Mouse (Mus musculus) midbrain, embryonic 12.5 days (tissue): Measurements from ENCODE around the gene Olfr522. TPM values are rescaled to one million over a fixed set of nuclear protein-coding genes. Genes with fewer than 3 reads are reported as not detected.

Source experiments
- ATAC-seq: fragments of 200-750 bp; cut with Nextera tagmentation; 2 replicates; pipeline ENCODE4 v1.8.0; 2017; ENCODE audit warnings: low read depth, moderate TSS enrichment, moderate library complexity; ENCODE audit not compliant: low FRiP score
- H3K27ac ChIP-seq: fragments of 300-500 bp; sonication (generic); replicated peaks from 2 replicates; pipeline ENCODE4 v1.5.1; 2016; ENCODE audit warnings: mild to moderate bottlenecking
- H3K27me3 ChIP-seq: fragments of 300-500 bp; sonication (generic); 2 replicates; pipeline ENCODE4 v1.6.1; 2016; ENCODE audit warnings: mild to moderate bottlenecking
- H3K36me3 ChIP-seq: fragments of 300-500 bp; sonication (generic); 2 replicates; pipeline ENCODE4 v1.6.1; 2016
- H3K4me1 ChIP-seq: fragments of 300-500 bp; sonication (generic); 2 replicates; pipeline ENCODE4 v1.6.1; 2016
- H3K4me2 ChIP-seq: fragments of 300-500 bp; sonication (generic); replicated peaks from 2 replicates; pipeline ENCODE4 v1.6.1; 2016; ENCODE audit warnings: mild to moderate bottlenecking, moderate library complexity
- H3K4me3 ChIP-seq: fragments of 300-500 bp; sonication (generic); 2 replicates; pipeline ENCODE4 v1.5.1; 2016; ENCODE audit warnings: mild to moderate bottlenecking
- H3K9ac ChIP-seq: fragments of 300-500 bp; sonication (generic); replicated peaks from 2 replicates; pipeline ENCODE4 v1.6.1; 2016; ENCODE audit warnings: mild to moderate bottlenecking, moderate library complexity
- H3K9me3 ChIP-seq: fragments of 300-500 bp; sonication (generic); 2 replicates; pipeline ENCODE4 v1.6.1; 2016; ENCODE audit warnings: mild to moderate bottlenecking
- whole genome bisulfite sequencing: fragments of 180-500 bp; shearing (Covaris S2); methylation state at CpG from one replicate; pipeline ENCODE4 v1.1.7; 2016; 5-methylcytosine and 5-hydroxymethylcytosine counted together
- polyA plus RNA-seq: library from polyadenylated mRNA; unstranded; fragments of >200 nt; fragmentation: Nextera tagmentation; extraction: Ambion mirVana; gene quantifications from 2 replicates; pipeline ENCODE4 v1.2.1, GENCODE M21; 2016

The Olfr522 gene
- not detected in 2 replicates for polyA plus RNA-seq

- H3K9me3 ChIP-seq: no peaks in the 10 kb centered on the region
- no peak for ATAC-seq
- no peak within 1 kb of the TSS for H3K4me2 ChIP-seq
- no peak within 1 kb of the TSS for H3K27ac ChIP-seq
- H3K27me3 ChIP-seq: no peaks in the 10 kb centered on the region
- no peak within 1 kb of the TSS for H3K9ac ChIP-seq
- no peaks in the 10 kb centered on the region for H3K4me1 ChIP-seq
- no peak within 1 kb of the TSS for H3K4me3 ChIP-seq
- no peaks in the 10 kb centered on the region for H3K36me3 ChIP-seq
- WGBS: 73% methylated on average over 7 of the region's 7 CpGs
These were observed at the start of gene Olfr522 for GRCm38 (mm10) chr7:140164664-140165063. Gene Olfr522 (minus strand): TSS chr7:140164764.

DNA sequence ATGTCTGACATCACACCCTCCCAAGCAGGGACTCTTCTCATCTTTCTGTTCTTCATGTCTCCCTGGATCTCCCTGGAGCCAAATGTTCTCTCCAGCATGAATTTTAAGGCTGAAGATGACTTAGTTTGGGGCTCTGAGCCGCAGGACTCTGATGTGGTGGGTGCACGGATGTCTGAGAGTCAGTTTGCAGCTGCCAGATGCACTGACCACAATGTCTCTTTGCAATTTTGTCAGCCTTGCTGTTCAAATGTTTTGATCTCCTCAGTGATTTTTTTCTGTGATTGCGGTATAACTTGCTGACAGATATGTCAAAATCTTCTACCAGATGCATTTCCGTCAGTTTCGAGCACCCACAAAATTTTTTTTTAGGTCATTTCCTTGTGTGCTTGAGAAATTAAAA lies 49.3 kb upstream of the Olfr522 start:
- H3K27ac ChIP-seq: no peak overlapping the region
- no peak overlapping the region for H3K9ac ChIP-seq
- no peaks in the 10 kb centered on the region for H3K9me3 ChIP-seq
- ATAC-seq: no peak
- no peak overlapping the region for H3K4me2 ChIP-seq
- no peak overlapping the region for H3K4me3 ChIP-seq
- H3K36me3 ChIP-seq: no peaks in the 10 kb centered on the region
- H3K4me1 ChIP-seq: no peaks in the 10 kb centered on the region
- 87% methylated on average over 5 of the region's 5 CpGs for WGBS
- no peaks in the 10 kb centered on the region for H3K27me3 ChIP-seq

- Histone ChIP-seq H3K27me3 (no peaks in the 10 kb centered on the region), H3K4me2 (no peak overlapping the region), H3K9me3 (no peaks in the 10 kb centered on the region), H3K27ac (no peak overlapping the region), H3K4me1 (no peaks in the 10 kb centered on the region), H3K9ac (no peak overlapping the region), H3K4me3 (no peak overlapping the region), H3K36me3 (no peaks in the 10 kb centered on the region)
- WGBS: 85% methylated on average over 3 of the region's 3 CpGs
- ATAC-seq: no peak
These were observed 44.1 kb upstream of the Olfr522 start for GRCm38 (mm10) chr7:140208677-140209076.

DNA sequence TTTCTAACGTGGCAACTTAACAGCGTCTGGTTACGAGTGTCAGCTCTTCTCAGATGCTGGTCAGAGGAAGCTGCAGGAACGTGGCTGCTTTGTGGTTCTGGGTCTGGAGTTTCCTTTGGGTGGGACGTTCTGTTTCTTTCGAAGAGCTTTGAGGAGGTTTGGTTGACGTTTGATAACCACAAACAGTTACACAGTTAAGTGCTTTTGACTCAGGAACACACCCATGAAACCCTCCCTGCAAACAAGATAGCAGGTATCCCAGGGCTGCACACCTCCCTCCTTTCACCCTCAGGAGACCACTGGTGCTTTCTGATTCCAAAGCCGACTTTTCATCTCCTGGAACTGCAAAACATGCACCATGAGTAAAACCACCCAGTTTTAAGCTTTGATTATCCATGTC lies 43.6 kb upstream of the Olfr522 start:
- Histone ChIP-seq H3K27ac (no peak overlapping the region), H3K4me2 (no peak overlapping the region), H3K9me3 (no peaks in the 10 kb centered on the region), H3K4me1 (no peaks in the 10 kb centered on the region), H3K36me3 (no peaks in the 10 kb centered on the region), H3K9ac (no peak overlapping the region), H3K27me3 (no peaks in the 10 kb centered on the region), H3K4me3 (no peak overlapping the region)
- WGBS: 75% methylated on average over 8 of the region's 8 CpGs
- no peak for ATAC-seq

DNA sequence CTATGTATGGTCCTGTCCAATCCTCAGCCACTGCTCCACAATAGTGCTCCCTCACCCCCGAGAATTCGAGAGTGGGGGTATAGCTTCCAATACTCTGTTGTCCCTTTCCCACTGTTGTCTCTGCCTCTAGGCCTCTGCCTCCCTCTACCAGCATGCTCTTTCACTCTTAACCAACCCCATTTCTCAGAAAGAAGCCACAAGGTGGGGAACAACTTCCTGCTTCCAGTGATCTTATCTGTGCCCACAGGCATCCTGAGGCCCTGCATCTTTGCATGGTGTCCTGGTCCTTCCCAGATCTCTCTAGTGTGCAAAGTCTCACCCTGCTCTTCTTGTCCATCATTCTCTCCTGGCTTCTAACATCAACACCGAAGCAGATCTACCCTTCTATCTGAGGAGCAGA lies 42.3 kb upstream of the Olfr522 start:
- no peaks in the 10 kb centered on the region for H3K4me1 ChIP-seq
- H3K9ac ChIP-seq: no peak overlapping the region
- H3K9me3 ChIP-seq: no peaks in the 10 kb centered on the region
- H3K27ac ChIP-seq: no peak overlapping the region
- ATAC-seq: no peak
- no peaks in the 10 kb centered on the region for H3K27me3 ChIP-seq
- no peak overlapping the region for H3K4me3 ChIP-seq
- WGBS: 81% methylated on average over 3 of the region's 3 CpGs
- no peak overlapping the region for H3K4me2 ChIP-seq
- H3K36me3 ChIP-seq: no peaks in the 10 kb centered on the region

- Histone ChIP-seq H3K27me3 (no peaks in the 10 kb centered on the region), H3K9ac (no peak within 1 kb of the TSS)
- no peak for ATAC-seq
These were observed 41.3 kb upstream of the Olfr522 start, which contains the start of gene Olfr524 for GRCm38 (mm10) chr7:140205864-140206263. Gene Olfr524 (minus strand): TSS chr7:140205964.

DNA sequence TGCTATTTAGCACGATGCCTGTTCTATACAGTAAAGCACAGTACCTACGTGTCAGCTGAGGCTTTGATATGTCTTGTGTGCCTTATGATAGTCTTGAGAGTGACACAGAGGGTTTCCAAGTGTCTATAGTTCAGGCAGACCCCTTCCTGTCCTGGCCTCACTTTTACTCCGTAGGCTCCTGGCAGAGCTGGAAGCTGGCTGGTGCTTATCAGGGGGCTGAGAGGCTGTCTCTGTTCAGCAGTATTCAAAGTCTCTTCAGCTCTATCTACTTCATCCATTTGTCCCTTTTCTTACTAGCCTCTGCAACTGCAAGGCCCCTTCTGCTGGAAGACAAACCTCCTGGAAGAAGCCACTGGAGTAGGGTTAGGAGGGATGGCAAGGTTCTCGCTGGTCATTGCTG lies 36.5 kb upstream of the Olfr522 start:
- no peaks in the 10 kb centered on the region for H3K9me3 ChIP-seq
- no peaks in the 10 kb centered on the region for H3K4me1 ChIP-seq
- ATAC-seq: no peak
- no peak overlapping the region for H3K4me3 ChIP-seq
- H3K27me3 ChIP-seq: no peaks in the 10 kb centered on the region
- 89% methylated on average over 4 of the region's 4 CpGs for WGBS
- H3K9ac ChIP-seq: no peak overlapping the region
- H3K27ac ChIP-seq: no peak overlapping the region
- H3K4me2 ChIP-seq: no peak overlapping the region
- no peaks in the 10 kb centered on the region for H3K36me3 ChIP-seq

More at GRCm38 (mm10) chr7:140205864-140206263, 41.3 kb upstream of the Olfr522 start, which contains the start of gene Olfr524:
- no peak within 1 kb of the TSS for H3K27ac ChIP-seq
- no peaks in the 10 kb centered on the region for H3K36me3 ChIP-seq
- no peaks in the 10 kb centered on the region for H3K4me1 ChIP-seq
- no peak within 1 kb of the TSS for H3K4me2 ChIP-seq
- no peak within 1 kb of the TSS for H3K4me3 ChIP-seq
- H3K9me3 ChIP-seq: no peaks in the 10 kb centered on the region

- Histone ChIP-seq H3K27me3 (no peaks in the 10 kb centered on the region), H3K4me2 (no peak overlapping the region), H3K4me1 (no peaks in the 10 kb centered on the region), H3K36me3 (no peaks in the 10 kb centered on the region), H3K9me3 (no peaks in the 10 kb centered on the region), H3K27ac (no peak overlapping the region), H3K4me3 (no peak overlapping the region), H3K9ac (no peak overlapping the region)
- 86% methylated on average over 8 of the region's 8 CpGs for WGBS
- no peak for ATAC-seq
These were observed 31.4 kb upstream of the Olfr522 start for GRCm38 (mm10) chr7:140196002-140196401.

DNA sequence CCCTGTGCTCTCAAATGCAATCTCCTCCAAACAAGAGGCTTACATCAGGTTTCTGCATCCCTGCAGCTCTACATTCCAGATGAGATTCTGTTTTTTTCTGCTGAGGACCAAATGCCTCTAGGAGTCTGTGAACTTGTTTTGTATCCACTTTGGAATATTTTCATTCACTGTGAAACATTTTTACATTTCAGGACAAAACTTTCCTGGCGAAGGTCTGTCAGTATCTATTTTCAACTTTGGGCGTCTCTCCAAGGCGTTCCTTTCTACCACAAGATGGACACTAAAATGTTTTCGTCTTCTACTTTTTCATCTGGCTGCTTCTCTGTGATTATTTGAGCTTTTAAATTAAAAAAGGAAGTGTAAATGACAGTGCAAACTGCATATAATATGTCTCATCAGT lies 29.5 kb upstream of the Olfr522 start:
- no peak for ATAC-seq
- H3K9ac ChIP-seq: no peak overlapping the region
- WGBS: 92% methylated on average over 4 of the region's 4 CpGs

DNA sequence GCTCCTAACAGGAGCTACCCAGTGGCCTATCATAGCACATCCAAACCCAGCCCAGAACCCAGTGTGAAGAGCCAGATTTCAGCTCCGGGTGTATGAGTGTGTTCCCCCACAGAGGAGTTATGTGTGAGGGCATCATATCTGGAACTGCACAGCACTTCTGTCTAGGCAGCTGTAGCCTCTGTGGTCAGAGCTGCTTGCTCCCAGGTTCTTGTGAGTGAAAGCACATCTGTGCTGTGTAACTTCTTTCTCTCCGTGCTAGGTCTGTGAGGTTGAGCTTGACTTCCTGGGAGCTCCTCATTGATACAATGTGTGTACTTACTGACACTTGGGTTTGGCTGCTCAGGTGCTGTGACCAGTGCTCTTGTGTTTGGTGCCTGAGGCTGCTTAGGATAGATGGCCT lies 28.3 kb upstream of the Olfr522 start:
- no peaks in the 10 kb centered on the region for H3K36me3 ChIP-seq
- H3K9me3 ChIP-seq: no peaks in the 10 kb centered on the region
- H3K9ac ChIP-seq: no peak overlapping the region
- ATAC-seq: no peak
- no peaks in the 10 kb centered on the region for H3K27me3 ChIP-seq
- WGBS: 94% methylated on average over 2 of the region's 2 CpGs
- H3K4me2 ChIP-seq: no peak overlapping the region
- no peak overlapping the region for H3K27ac ChIP-seq
- H3K4me1 ChIP-seq: no peaks in the 10 kb centered on the region
- no peak overlapping the region for H3K4me3 ChIP-seq

More for the DNA sequence above, 29.5 kb upstream of the Olfr522 start:
- H3K9me3 ChIP-seq: no peaks in the 10 kb centered on the region
- H3K27ac ChIP-seq: no peak overlapping the region
- H3K36me3 ChIP-seq: no peaks in the 10 kb centered on the region
- H3K4me3 ChIP-seq: no peak overlapping the region
- H3K4me2 ChIP-seq: no peak overlapping the region
- H3K4me1 ChIP-seq: no peaks in the 10 kb centered on the region
- no peaks in the 10 kb centered on the region for H3K27me3 ChIP-seq

DNA sequence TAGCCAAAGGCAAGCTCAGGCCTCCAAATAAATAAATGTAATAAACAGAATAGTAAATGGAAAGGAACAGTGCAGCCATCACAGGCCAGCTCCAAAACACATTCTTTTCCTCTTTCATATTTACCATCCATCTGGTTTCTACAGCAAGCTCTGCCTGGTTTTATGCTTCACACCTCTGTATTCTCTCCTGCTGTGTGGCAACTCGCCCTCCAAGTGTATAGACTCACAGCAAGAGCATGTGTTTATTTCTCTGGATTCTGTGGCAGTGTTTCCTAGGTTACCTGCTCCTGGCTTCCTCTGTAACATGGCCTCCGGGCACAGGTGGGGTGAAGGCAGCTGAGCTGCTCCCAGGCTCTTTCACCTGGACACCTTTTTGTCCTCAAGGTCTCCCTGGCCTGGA lies 27.9 kb upstream of the Olfr522 start:
- no peaks in the 10 kb centered on the region for H3K27me3 ChIP-seq
- 59% methylated on average over 2 of the region's 2 CpGs for WGBS
- ATAC-seq: no peak

GRCm38 (mm10) chr7:140190435-140190834 lies 25.9 kb upstream of the Olfr522 start:
- Histone ChIP-seq H3K9me3 (no peaks in the 10 kb centered on the region), H3K4me2 (no peak overlapping the region), H3K27ac (no peak overlapping the region), H3K36me3 (no peaks in the 10 kb centered on the region), H3K4me1 (no peaks in the 10 kb centered on the region), H3K9ac (no peak overlapping the region), H3K27me3 (no peaks in the 10 kb centered on the region), H3K4me3 (no peak overlapping the region)
- WGBS: 84% methylated on average over 1 of the region's 1 CpGs
- no peak for ATAC-seq

More for the DNA sequence above, 27.9 kb upstream of the Olfr522 start:
- H3K36me3 ChIP-seq: no peaks in the 10 kb centered on the region
- H3K4me2 ChIP-seq: no peak overlapping the region
- H3K9me3 ChIP-seq: no peaks in the 10 kb centered on the region
- H3K4me1 ChIP-seq: no peaks in the 10 kb centered on the region
- H3K9ac ChIP-seq: no peak overlapping the region
- H3K27ac ChIP-seq: no peak overlapping the region
- H3K4me3 ChIP-seq: no peak overlapping the region
